Mouse (Mus musculus): Measurements from ENCODE around the gene Xlr5b. TPM values are rescaled to one million over a fixed set of nuclear protein-coding genes. Genes with fewer than 3 reads are reported as not detected.
"Not testable (repeated sequence)": the region's sequence is repeated elsewhere in the genome, so short reads cannot be mapped to it uniquely, and the experiment has no call there.

Xlr5b gene
- polyA plus RNA-seq (2015; fragmentation: Nextera tagmentation; extraction: Ambion mirVana) = not detected in 2 replicates

DNA sequence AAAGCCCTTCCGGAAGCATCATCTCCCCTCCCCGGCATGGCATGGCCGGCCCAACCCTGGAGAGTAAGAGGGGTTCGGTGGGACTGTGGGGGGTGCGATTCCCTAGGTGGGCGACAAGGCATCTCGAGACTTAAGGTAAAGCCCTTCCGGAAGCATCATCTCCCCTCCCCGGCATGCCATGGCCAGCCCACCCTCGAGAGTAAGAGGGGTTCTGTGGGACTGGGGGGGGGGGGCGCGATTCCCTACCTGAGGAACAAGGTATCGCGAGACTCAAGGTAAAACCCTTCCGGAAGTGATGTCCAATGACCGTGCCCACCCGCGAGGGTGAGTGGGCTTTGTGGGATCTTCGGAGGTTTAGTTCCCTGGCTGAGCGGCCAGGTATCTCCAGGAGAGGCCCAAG lies at the start of gene Xlr5b:
Gene Xlr5b (plus strand): TSS at position 301 of the 400 bp plus-strand sequence.
- not testable (repeated sequence) for H3K27me3 ChIP-seq
- WGBS = no CpG with 5 or more reads among the region's 20 CpGs

GRCm38 (mm10) chrX:73116747-73117146 lies 31.8 kb upstream of the Xlr5b start, which contains the start of gene Gm14685:
TSS of gene Gm14685 (plus strand) at chrX:73117047.
- H3K27ac ChIP-seq (replicated peaks); H3K27me3 ChIP-seq; H3K4me2 ChIP-seq (replicated peaks); H3K9me3 ChIP-seq; H3K9ac ChIP-seq (replicated peaks); H3K36me3 ChIP-seq; ATAC-seq (replicated peaks); H3K4me3 ChIP-seq; H3K4me1 ChIP-seq: not testable (repeated sequence)
- WGBS = no CpG with 5 or more reads among the region's 7 CpGs

More for the DNA sequence above, at the start of gene Xlr5b:
- H3K4me2 ChIP-seq (replicated peaks); H3K4me3 ChIP-seq; H3K36me3 ChIP-seq; H3K9ac ChIP-seq (replicated peaks); H3K9me3 ChIP-seq; H3K4me1 ChIP-seq; H3K27ac ChIP-seq (replicated peaks); ATAC-seq (replicated peaks): not testable (repeated sequence)

DNA sequence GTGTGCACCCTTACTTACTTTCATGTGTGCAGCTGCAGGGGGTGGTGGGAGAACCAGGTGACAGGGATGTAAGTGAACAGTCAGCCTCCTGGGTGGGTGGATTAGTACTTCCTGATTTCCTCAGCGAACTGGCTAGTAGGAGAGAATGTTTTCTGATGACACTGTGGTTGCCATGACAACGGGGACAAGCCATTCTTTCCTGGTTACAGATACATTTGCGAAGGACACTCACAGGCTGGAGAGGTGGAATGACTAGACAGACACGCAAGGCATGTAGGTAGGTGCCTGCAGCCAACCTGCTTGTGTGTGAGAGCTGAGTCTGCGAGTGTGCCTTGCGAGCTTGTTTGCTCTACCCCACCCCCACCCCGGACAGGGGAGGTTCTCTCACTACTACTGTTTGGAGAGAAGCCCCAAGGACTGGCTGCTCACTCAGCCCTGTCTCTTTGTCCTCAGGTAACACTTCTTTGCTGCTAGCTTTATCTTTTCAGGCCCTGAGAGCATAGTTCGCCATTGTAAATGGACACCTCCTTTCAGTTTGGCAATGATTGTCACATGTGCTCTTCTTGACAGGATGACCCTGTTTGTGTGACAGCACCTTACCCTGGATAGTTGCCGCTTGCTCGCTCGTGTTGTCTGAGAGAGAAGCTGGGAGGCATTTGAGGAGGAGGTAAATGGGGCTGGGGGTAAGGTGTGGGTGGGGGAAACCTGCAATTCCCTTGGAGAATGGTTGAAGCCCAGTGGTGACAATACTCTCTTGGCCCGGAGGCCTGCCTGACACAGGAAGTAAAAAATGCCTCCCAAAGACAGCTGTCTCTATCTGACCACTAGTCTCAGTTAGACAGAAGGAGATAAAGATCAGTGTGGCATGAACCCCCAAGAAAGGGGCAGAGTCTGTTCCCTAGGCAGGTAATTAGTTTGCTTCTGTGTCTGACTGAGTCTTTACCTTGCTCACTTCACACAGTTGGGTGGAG lies 25.5 kb upstream of the Xlr5b start:
- not testable (repeated sequence) for H3K4me3 ChIP-seq; H3K36me3 ChIP-seq; H3K27ac ChIP-seq (replicated peaks); H3K27me3 ChIP-seq; H3K9ac ChIP-seq (replicated peaks); H3K4me2 ChIP-seq (replicated peaks); H3K4me1 ChIP-seq; H3K9me3 ChIP-seq
- WGBS = no CpG with 5 or more reads among the region's 12 CpGs
- ATAC-seq (replicated peaks) = peak; percentile 48; the same call in 1 of the 2 replicates

GRCm38 (mm10) chrX:73143218-73143618 lies 5.4 kb upstream of the Xlr5b start:
- not testable (repeated sequence) for H3K4me2 ChIP-seq (replicated peaks); H3K4me1 ChIP-seq; H3K27me3 ChIP-seq; H3K9me3 ChIP-seq; H3K36me3 ChIP-seq; H3K9ac ChIP-seq (replicated peaks); H3K27ac ChIP-seq (replicated peaks); H3K4me3 ChIP-seq
- WGBS = no CpG with 5 or more reads among the region's 7 CpGs
- ATAC-seq (replicated peaks) = peak; percentile 76

DNA sequence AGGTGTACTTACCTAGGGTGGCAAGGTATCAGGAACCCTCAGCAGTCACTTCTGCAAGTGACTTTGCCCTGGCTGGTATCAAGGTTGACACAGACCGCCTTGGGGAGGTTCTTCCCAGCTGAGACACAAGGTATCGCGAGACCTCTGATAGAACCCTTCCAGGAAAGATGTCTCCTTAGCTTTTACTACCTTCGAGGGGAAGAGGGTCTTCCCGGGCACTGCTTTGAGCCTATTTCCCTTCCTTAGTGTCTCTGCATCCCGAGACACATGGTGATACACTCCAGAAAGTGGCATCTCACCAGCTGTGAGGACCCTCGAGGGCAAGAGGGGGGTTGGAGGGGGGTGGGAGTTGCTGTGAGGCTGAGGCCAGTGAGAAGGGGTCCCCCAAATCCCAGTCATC lies 754 bp downstream of the Xlr5b start, which contains the start of gene DXBay18:
Gene DXBay18 (minus strand): TSS at position 101 of the 400 bp plus-strand sequence.
- not testable (repeated sequence) for H3K9me3 ChIP-seq; H3K4me2 ChIP-seq (replicated peaks); H3K27me3 ChIP-seq; H3K4me3 ChIP-seq; ATAC-seq (replicated peaks); H3K27ac ChIP-seq (replicated peaks); H3K36me3 ChIP-seq; H3K4me1 ChIP-seq; H3K9ac ChIP-seq (replicated peaks)
- WGBS = no CpG with 5 or more reads among the region's 7 CpGs

- 83% methylated on average over 7 of the region's 15 CpGs for WGBS
- not testable (repeated sequence) for H3K27ac ChIP-seq (replicated peaks); H3K27me3 ChIP-seq; H3K36me3 ChIP-seq; H3K4me3 ChIP-seq; H3K4me2 ChIP-seq (replicated peaks); ATAC-seq (replicated peaks); H3K9me3 ChIP-seq; H3K4me1 ChIP-seq; H3K9ac ChIP-seq (replicated peaks)
These were observed 28.3 kb downstream of the Xlr5b start, which contains the start of gene Spin2d for GRCm38 (mm10) chrX:73176889-73177288. TSS of gene Spin2d (minus strand) at chrX:73176989.

- not testable (repeated sequence) for H3K4me3 ChIP-seq; H3K27me3 ChIP-seq; H3K9me3 ChIP-seq; H3K4me1 ChIP-seq; H3K9ac ChIP-seq (replicated peaks); H3K36me3 ChIP-seq; H3K27ac ChIP-seq (replicated peaks); H3K4me2 ChIP-seq (replicated peaks)
- WGBS = 81% methylated on average over 12 of the region's 12 CpGs
- peak; percentile 57 for ATAC-seq (replicated peaks)
These were observed 43.3 kb downstream of the Xlr5b start, which contains the start of gene Xlr3b for GRCm38 (mm10) chrX:73191934-73192333. TSS of gene Xlr3b (plus strand) at chrX:73192207.

Other genes starting within 250 kb of the Xlr5b start
- gene Cetn2, start 230.4 kb upstream of the Xlr5b start, polyA plus RNA-seq (2015; fragmentation: Nextera tagmentation; extraction: Ambion mirVana) = 76.5 and 76.8 TPM in 2 replicates
- 36.9 and 38.0 TPM in 2 replicates for gene Nsdhl, start 230.2 kb upstream of the Xlr5b start, polyA plus RNA-seq (2015; fragmentation: Nextera tagmentation; extraction: Ambion mirVana)
- 0.68 and 1.2 TPM in 2 replicates for gene Zfp185, start 161.5 kb upstream of the Xlr5b start, polyA plus RNA-seq (2015; fragmentation: Nextera tagmentation; extraction: Ambion mirVana)
- gene Pnma5, start 111.7 kb upstream of the Xlr5b start, polyA plus RNA-seq (2015; fragmentation: Nextera tagmentation; extraction: Ambion mirVana) = not detected in 2 replicates
- 2.1 and 2.4 TPM in 2 replicates for gene Pnma3, start 84.0 kb upstream of the Xlr5b start, polyA plus RNA-seq (2015; fragmentation: Nextera tagmentation; extraction: Ambion mirVana)
- gene Xlr4a, start 66.3 kb upstream of the Xlr5b start, polyA plus RNA-seq (2015; fragmentation: Nextera tagmentation; extraction: Ambion mirVana) = 0.23 and 1.1 TPM in 2 replicates
- 2.2 and 2.7 TPM in 2 replicates for gene Xlr3a, start 51.7 kb upstream of the Xlr5b start, polyA plus RNA-seq (2015; fragmentation: Nextera tagmentation; extraction: Ambion mirVana)
- 0.59 and 0.92 TPM in 2 replicates for gene Gm14685, start 31.7 kb upstream of the Xlr5b start, polyA plus RNA-seq (2015; fragmentation: Nextera tagmentation; extraction: Ambion mirVana)
- gene DXBay18, start 654 bp downstream of the Xlr5b start, polyA plus RNA-seq (2015; fragmentation: Nextera tagmentation; extraction: Ambion mirVana) = 0.22 and 0.70 TPM in 2 replicates
- gene Spin2d, start 28.2 kb downstream of the Xlr5b start, polyA plus RNA-seq (2015; fragmentation: Nextera tagmentation; extraction: Ambion mirVana) = not detected in 2 replicates
- 12.6 and 16.1 TPM in 2 replicates for gene Xlr3b, start 43.4 kb downstream of the Xlr5b start, polyA plus RNA-seq (2015; fragmentation: Nextera tagmentation; extraction: Ambion mirVana)
- gene Xlr4b, start 65.5 kb downstream of the Xlr5b start, polyA plus RNA-seq (2015; fragmentation: Nextera tagmentation; extraction: Ambion mirVana) = 0.34 and 0.50 TPM in 2 replicates
- gene F8a, start 79.5 kb downstream of the Xlr5b start, polyA plus RNA-seq (2015; fragmentation: Nextera tagmentation; extraction: Ambion mirVana) = 25.6 and 28.0 TPM in 2 replicates
- gene Xlr4c, start 94.3 kb downstream of the Xlr5b start, polyA plus RNA-seq (2015; fragmentation: Nextera tagmentation; extraction: Ambion mirVana) = 0.14 TPM in 1 of 2 replicates, not detected in the other
- not detected in 2 replicates for gene Xlr3c, start 116.6 kb downstream of the Xlr5b start, polyA plus RNA-seq (2015; fragmentation: Nextera tagmentation; extraction: Ambion mirVana)
- gene Xlr5a, start 144.2 kb downstream of the Xlr5b start, polyA plus RNA-seq (2015; fragmentation: Nextera tagmentation; extraction: Ambion mirVana) = not detected in 2 replicates
- not detected in 2 replicates for gene Xlr5c, start 144.2 kb downstream of the Xlr5b start, polyA plus RNA-seq (2015; fragmentation: Nextera tagmentation; extraction: Ambion mirVana)
- gene Gm45015, start 188.0 kb downstream of the Xlr5b start, polyA plus RNA-seq (2015; fragmentation: Nextera tagmentation; extraction: Ambion mirVana) = not detected in 2 replicates
- 11.6 and 12.0 TPM in 2 replicates for gene Zfp275, start 193.8 kb downstream of the Xlr5b start, polyA plus RNA-seq (2015; fragmentation: Nextera tagmentation; extraction: Ambion mirVana)
- gene Gm18336, start 249.9 kb downstream of the Xlr5b start, polyA plus RNA-seq (2015; fragmentation: Nextera tagmentation; extraction: Ambion mirVana) = not detected in 2 replicates

All from forebrain, embryonic 15.5 days (tissue).